Mouse (Mus musculus): ENCODE results near the gene Pou2f3.

DNA sequence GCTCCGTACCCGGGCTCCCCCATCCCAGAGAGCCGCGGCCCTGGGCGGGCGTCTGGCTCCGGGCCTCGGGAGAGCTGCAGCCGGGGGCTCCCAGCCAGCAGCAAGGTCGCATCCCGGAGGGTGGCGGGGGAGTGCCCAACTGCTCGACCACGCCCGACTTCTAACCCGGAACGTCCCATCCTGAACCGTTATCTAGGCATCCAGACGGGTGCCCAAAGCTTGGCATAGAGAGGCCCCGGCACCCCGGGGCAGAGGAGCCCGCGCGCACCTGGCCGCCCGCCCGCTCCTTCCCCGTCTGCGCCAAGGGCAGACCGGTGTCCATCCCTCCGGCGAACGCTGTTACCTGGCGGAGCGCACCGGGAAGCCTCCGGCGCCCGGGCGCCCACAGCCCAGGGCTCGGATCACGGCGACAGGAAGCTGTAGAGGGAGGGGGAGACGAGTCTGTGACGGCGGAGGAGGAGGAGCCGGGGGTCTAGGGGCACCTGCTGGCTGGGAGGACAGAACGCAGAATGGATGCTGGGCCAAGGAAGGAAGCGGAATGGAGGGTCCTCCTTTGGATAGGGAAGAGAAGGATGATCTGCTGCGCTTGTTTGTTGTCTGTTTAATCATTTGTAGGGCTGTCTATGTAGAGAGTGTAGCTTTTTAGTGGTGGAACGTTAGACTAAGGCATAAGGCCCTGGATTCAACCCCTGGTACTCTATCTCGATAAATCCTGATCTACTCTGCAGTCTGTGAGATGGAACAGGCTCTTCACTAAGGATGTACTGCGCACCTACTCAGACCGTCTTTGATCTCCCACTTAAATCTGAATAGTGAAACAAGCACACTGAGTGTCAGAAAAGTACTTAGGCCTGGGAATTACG is 93.8 kb downstream of the Pou2f3 start, which contains the start of gene Tmem136:
- TF ChIP-seq POLR2A (IDR thresholded peaks at IDR 0.05; ENCODE audit: extremely low read depth, insufficient read depth, low read length) (peak; percentile 64; the same call in 1 of the 2 replicates), CTCF (IDR thresholded peaks at IDR 0.05; ENCODE audit: extremely low read depth, insufficient read depth, low read length) (no peak)
